Mouse (Mus musculus) lung, adult 2 months (tissue): ENCODE results near the gene 9330182L06Rik.

Experiments
- CTCF ChIP-seq: fragments of 200-500 bp; IDR thresholded peaks from 2 replicates; pipeline ENCODE4 v1.5.1; 2011; ENCODE audit warnings: mild to moderate bottlenecking, low read length, control low read depth; ENCODE audit not compliant: insufficient read depth
- POLR2A ChIP-seq: fragments of 200-500 bp; IDR thresholded peaks from 2 replicates; pipeline ENCODE4 v1.6.1; 2011; ENCODE audit warnings: low read depth, mild to moderate bottlenecking, control low read depth, low read length, borderline replicate concordance; ENCODE audit errors: extremely low read depth

GRCm38 (mm10) chr5:9266280-9266923 is 484 bp downstream of the 9330182L06Rik start:
- no peak for TF ChIP-seq CTCF
- TF ChIP-seq POLR2A, result no peak
